Mouse (Mus musculus) intestine, embryonic 16.5 days (tissue): Measurements from ENCODE around the gene Gm11114. TPM values are rescaled to one million over a fixed set of nuclear protein-coding genes. Genes with fewer than 3 reads are reported as not detected.

ENCODE experiments used
- ATAC-seq: fragments of 200-750 bp; cut with Nextera tagmentation; 2 replicates; pipeline ENCODE4 v1.8.0; 2017; ENCODE audit warnings: moderate TSS enrichment, moderate library complexity
- H3K27ac ChIP-seq: fragments of 300-500 bp; sonication (generic); 2 replicates; pipeline ENCODE4 v1.5.1; 2014; ENCODE audit warnings: mild to moderate bottlenecking, low read length
- H3K27me3 ChIP-seq: fragments of 300-500 bp; sonication (generic); replicated peaks from 2 replicates; pipeline ENCODE4 v1.6.1; 2014; ENCODE audit warnings: low read length, control low read depth, mixed read lengths; ENCODE audit not compliant: control insufficient read depth, insufficient read depth
- H3K36me3 ChIP-seq: fragments of 300-500 bp; sonication (generic); 2 replicates; pipeline ENCODE4 v1.6.1; 2014; ENCODE audit warnings: low read length, control low read depth; ENCODE audit not compliant: control insufficient read depth, insufficient read depth
- H3K4me1 ChIP-seq: fragments of 300-500 bp; sonication (generic); 2 replicates; pipeline ENCODE4 v1.6.1; 2014; ENCODE audit warnings: low read length, control low read depth, mixed read lengths; ENCODE audit not compliant: control insufficient read depth, insufficient read depth
- H3K4me2 ChIP-seq: fragments of 300-500 bp; sonication (generic); 2 replicates; pipeline ENCODE4 v1.6.1; 2014; ENCODE audit warnings: low read depth, low read length, control low read depth
- H3K4me3 ChIP-seq: fragments of 300-500 bp; sonication (generic); 2 replicates; pipeline ENCODE4 v1.5.1; 2014; ENCODE audit warnings: mild to moderate bottlenecking, low read length
- H3K9ac ChIP-seq: fragments of 300-500 bp; sonication (generic); 2 replicates; pipeline ENCODE4 v1.6.1; 2014; ENCODE audit warnings: low read depth, low read length
- H3K9me3 ChIP-seq: fragments of 300-500 bp; sonication (generic); 2 replicates; pipeline ENCODE4 v1.6.1; 2016; ENCODE audit warnings: low read length, control low read depth; ENCODE audit not compliant: control insufficient read depth
- WGBS: fragments of 180-500 bp; shearing (Covaris S2); extraction: QIAGEN DNeasy Blood & Tissue Kit; methylation state at CpG from one replicate; pipeline ENCODE4 v1.1.7; 2014; 5-methylcytosine and 5-hydroxymethylcytosine counted together
- polyA plus RNA-seq: library from polyadenylated mRNA; unstranded; fragments of >200 nt; fragmentation: Nextera tagmentation; extraction: Ambion mirVana; gene quantifications from 2 replicates; pipeline ENCODE4 v1.2.1, GENCODE M21; 2015

Gene Gm11114
- polyA plus RNA-seq, result not detected in 2 replicates

- H3K27ac ChIP-seq, result no peak within 1 kb of the TSS
- H3K4me1 ChIP-seq, result no peaks in the 10 kb centered on the region
- no peak for ATAC-seq
- H3K4me3 ChIP-seq, result no peak within 1 kb of the TSS
- H3K27me3 ChIP-seq, result no peaks in the 10 kb centered on the region
- no peaks in the 10 kb centered on the region for H3K36me3 ChIP-seq
- H3K9ac ChIP-seq, result no peak within 1 kb of the TSS
- no peak within 1 kb of the TSS for H3K4me2 ChIP-seq
- 89% methylated on average over 6 of the region's 6 CpGs for WGBS
- H3K9me3 ChIP-seq, result no peaks in the 10 kb centered on the region
These were observed at the start of gene Gm11114 for GRCm38 (mm10) chr9:85312473-85312872. Gene Gm11114, plus strand, starts transcription at chr9:85312773.

GRCm38 (mm10) chr9:85266847-85267246, 45.7 kb upstream of the Gm11114 start:
- Histone ChIP-seq H3K9me3 (no peaks in the 10 kb centered on the region), H3K27me3 (no peaks in the 10 kb centered on the region), H3K4me2 (no peak overlapping the region), H3K4me3 (no peak overlapping the region), H3K4me1 (no peaks in the 10 kb centered on the region), H3K27ac (no peak overlapping the region), H3K36me3 (no peaks in the 10 kb centered on the region), H3K9ac (no peak overlapping the region)
- ATAC-seq, result no peak
- WGBS, result 58% methylated on average over 5 of the region's 5 CpGs

- H3K9me3 ChIP-seq, result no peaks in the 10 kb centered on the region
- WGBS, result 75% methylated on average over 2 of the region's 2 CpGs
- no peak for ATAC-seq
- H3K27ac ChIP-seq, result no peak overlapping the region
- H3K9ac ChIP-seq, result no peak overlapping the region
- no peaks in the 10 kb centered on the region for H3K27me3 ChIP-seq
- H3K36me3 ChIP-seq, result no peaks in the 10 kb centered on the region
- H3K4me1 ChIP-seq, result no peaks in the 10 kb centered on the region
- H3K4me2 ChIP-seq, result no peak overlapping the region
- no peak overlapping the region for H3K4me3 ChIP-seq
These were observed 38.5 kb upstream of the Gm11114 start for GRCm38 (mm10) chr9:85274114-85274513.

- Histone ChIP-seq H3K4me2 (no peak overlapping the region), H3K27ac (no peak overlapping the region), H3K27me3 (no peaks in the 10 kb centered on the region), H3K9ac (no peak overlapping the region), H3K4me1 (no peaks in the 10 kb centered on the region), H3K36me3 (no peaks in the 10 kb centered on the region), H3K9me3 (no peaks in the 10 kb centered on the region), H3K4me3 (no peak overlapping the region)
- ATAC-seq, result no peak
- 84% methylated on average over 4 of the region's 4 CpGs for WGBS
These were observed 9.7 kb upstream of the Gm11114 start for GRCm38 (mm10) chr9:85302849-85303248.

- no peaks in the 10 kb centered on the region for H3K27me3 ChIP-seq
- 85% methylated on average over 3 of the region's 3 CpGs for WGBS
- no peak for ATAC-seq
- H3K27ac ChIP-seq, result no peak overlapping the region
- no peaks in the 10 kb centered on the region for H3K4me1 ChIP-seq
- no peak overlapping the region for H3K9ac ChIP-seq
- H3K4me2 ChIP-seq, result no peak overlapping the region
- no peak overlapping the region for H3K4me3 ChIP-seq
- H3K36me3 ChIP-seq, result no peaks in the 10 kb centered on the region
- no peaks in the 10 kb centered on the region for H3K9me3 ChIP-seq
These were observed 9.2 kb upstream of the Gm11114 start for GRCm38 (mm10) chr9:85303378-85303777.

- Histone ChIP-seq H3K4me2 (no peak overlapping the region), H3K36me3 (no peaks in the 10 kb centered on the region), H3K27me3 (no peaks in the 10 kb centered on the region), H3K27ac (no peak overlapping the region), H3K4me3 (no peak overlapping the region), H3K9me3 (no peaks in the 10 kb centered on the region), H3K4me1 (no peaks in the 10 kb centered on the region), H3K9ac (no peak overlapping the region)
- no peak for ATAC-seq
- 39% methylated on average over 1 of the region's 1 CpGs for WGBS
These were observed 3.5 kb downstream of the Gm11114 start for GRCm38 (mm10) chr9:85316122-85316521.

- WGBS, result 65% methylated on average over 8 of the region's 8 CpGs
- Histone ChIP-seq H3K4me2 (no peak overlapping the region), H3K36me3 (no peaks in the 10 kb centered on the region), H3K27me3 (no peaks in the 10 kb centered on the region), H3K9me3 (no peaks in the 10 kb centered on the region), H3K9ac (no peak overlapping the region), H3K4me1 (no peaks in the 10 kb centered on the region), H3K27ac (no peak overlapping the region), H3K4me3 (no peak overlapping the region)
- ATAC-seq, result no peak
These were observed 7.8 kb downstream of the Gm11114 start for GRCm38 (mm10) chr9:85320167-85320951.

GRCm38 (mm10) chr9:85324158-85324875, 11.7 kb downstream of the Gm11114 start:
- H3K9me3 ChIP-seq, result no peaks in the 10 kb centered on the region
- H3K9ac ChIP-seq, result peak overlapping the region; percentile 86
- no peaks in the 10 kb centered on the region for H3K4me1 ChIP-seq
- H3K4me3 ChIP-seq, result peak overlapping the region; percentile 84
- H3K4me2 ChIP-seq, result peak overlapping the region; percentile 88
- WGBS, result 73% methylated on average over 11 of the region's 11 CpGs
- H3K36me3 ChIP-seq, result no peaks in the 10 kb centered on the region
- no peaks in the 10 kb centered on the region for H3K27me3 ChIP-seq
- ATAC-seq, result no peak
- no peak overlapping the region for H3K27ac ChIP-seq

- Histone ChIP-seq H3K4me1 (no peaks in the 10 kb centered on the region), H3K4me3 (peak overlapping the region; percentile 84), H3K9me3 (no peaks in the 10 kb centered on the region), H3K4me2 (peak overlapping the region; percentile 88), H3K27ac (no peak overlapping the region), H3K27me3 (no peaks in the 10 kb centered on the region), H3K36me3 (no peaks in the 10 kb centered on the region), H3K9ac (peak overlapping the region; percentile 86)
- WGBS, result 24% methylated on average over 17 of the region's 17 CpGs
- peak; percentile 14; the same call in 1 of the 2 replicates for ATAC-seq
These were observed 12.8 kb downstream of the Gm11114 start for GRCm38 (mm10) chr9:85325201-85325868.
